Mouse (Mus musculus): Measurements from ENCODE around the gene Fbln2. TPM values are rescaled to one million over a fixed set of nuclear protein-coding genes. Genes with fewer than 3 reads are reported as not detected.

Gene Fbln2
- total and polyA plus RNA-seq, 3 experiments, result 55.8 to 117 (median 56.9) TPM

DNA sequence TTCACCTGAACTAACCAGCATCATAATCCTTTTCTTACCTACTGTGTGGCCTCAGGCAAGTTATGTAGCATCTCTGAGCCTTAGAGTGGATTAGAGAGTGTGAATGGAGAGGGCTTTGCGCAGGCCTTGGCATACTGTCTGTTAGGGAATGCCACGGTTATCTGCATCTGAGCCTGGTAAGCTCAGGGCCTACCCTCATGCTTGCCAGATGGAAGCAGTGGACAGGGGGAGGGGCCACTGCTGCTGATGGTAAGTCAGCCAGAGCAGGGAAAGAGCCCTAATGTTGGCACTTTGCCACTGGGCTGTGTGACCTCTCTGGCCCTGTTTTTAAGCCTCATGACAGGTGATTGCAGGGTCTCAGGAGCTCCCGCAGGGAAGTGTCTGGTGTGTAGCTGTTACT, 87.8 kb downstream of the Fbln2 start:
- H3K4me3 ChIP-seq, result no peak overlapping the region
- H3K79me2 ChIP-seq (replicated peaks; ENCODE audit: control insufficient read depth, insufficient read depth, low read length), result no peaks in the 10 kb centered on the region
- no peak overlapping the region for H3K9ac ChIP-seq (ENCODE audit: low read depth, low read length)
- no peak overlapping the region for H3K27ac ChIP-seq
- WGBS, result 47% methylated on average over 3 of the region's 3 CpGs
- TF ChIP-seq EP300 (IDR thresholded peaks at IDR 0.05; ENCODE audit: insufficient read depth, low read depth, low read length), result no peak
- no peak for TF ChIP-seq POLR2A (IDR thresholded peaks at IDR 0.05; ENCODE audit: insufficient read depth, low read depth, low read length)
- no peak for TF ChIP-seq CTCF (IDR thresholded peaks at IDR 0.05)
- no peaks in the 10 kb centered on the region for H3K27me3 ChIP-seq (ENCODE audit: control insufficient read depth, insufficient read depth, low read length)
- no peaks in the 10 kb centered on the region for H3K36me3 ChIP-seq (ENCODE audit: control insufficient read depth, insufficient read depth, low read length)
- no peak for DNase-seq
- intact Hi-C loops (cut with DNase I), result no loop called here
- no peaks in the 10 kb centered on the region for H3K4me1 ChIP-seq (ENCODE audit: control insufficient read depth, insufficient read depth, low read length)

DNA sequence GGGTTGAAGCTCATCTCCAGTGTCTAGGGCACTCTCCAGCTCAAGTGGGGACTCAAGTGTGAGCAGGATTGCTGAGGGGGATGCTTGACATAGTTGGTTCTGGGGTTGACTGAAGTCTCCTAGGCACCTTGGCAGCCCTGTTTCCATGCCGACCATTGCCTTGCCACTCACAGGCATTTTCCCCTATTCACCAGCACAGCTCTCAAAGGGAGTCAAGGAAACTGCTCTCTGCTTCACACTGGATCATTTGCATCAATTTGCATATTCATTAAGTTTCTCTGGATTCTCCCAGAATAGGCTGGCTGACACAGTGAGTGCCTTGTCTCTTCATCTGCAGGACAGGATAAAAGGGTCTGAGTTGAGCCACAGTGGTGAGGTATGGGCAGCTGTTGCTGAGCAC, 89.6 kb downstream of the Fbln2 start:
- no peak for DNase-seq
- intact Hi-C loops (cut with DNase I), result no loop called here
- H3K79me2 ChIP-seq (replicated peaks; ENCODE audit: control insufficient read depth, insufficient read depth, low read length), result no peaks in the 10 kb centered on the region
- no peaks in the 10 kb centered on the region for H3K36me3 ChIP-seq (ENCODE audit: control insufficient read depth, insufficient read depth, low read length)
- H3K27ac ChIP-seq, result no peak overlapping the region
- H3K4me1 ChIP-seq (ENCODE audit: control insufficient read depth, insufficient read depth, low read length), result no peaks in the 10 kb centered on the region
- H3K4me3 ChIP-seq, result no peak overlapping the region
- TF ChIP-seq CTCF (IDR thresholded peaks at IDR 0.05), result no peak
- TF ChIP-seq EP300 (IDR thresholded peaks at IDR 0.05; ENCODE audit: insufficient read depth, low read depth, low read length), result no peak
- 59% methylated on average over 1 of the region's 1 CpGs for WGBS
- H3K27me3 ChIP-seq (ENCODE audit: control insufficient read depth, insufficient read depth, low read length), result no peaks in the 10 kb centered on the region
- H3K9ac ChIP-seq (ENCODE audit: low read depth, low read length), result no peak overlapping the region

DNA sequence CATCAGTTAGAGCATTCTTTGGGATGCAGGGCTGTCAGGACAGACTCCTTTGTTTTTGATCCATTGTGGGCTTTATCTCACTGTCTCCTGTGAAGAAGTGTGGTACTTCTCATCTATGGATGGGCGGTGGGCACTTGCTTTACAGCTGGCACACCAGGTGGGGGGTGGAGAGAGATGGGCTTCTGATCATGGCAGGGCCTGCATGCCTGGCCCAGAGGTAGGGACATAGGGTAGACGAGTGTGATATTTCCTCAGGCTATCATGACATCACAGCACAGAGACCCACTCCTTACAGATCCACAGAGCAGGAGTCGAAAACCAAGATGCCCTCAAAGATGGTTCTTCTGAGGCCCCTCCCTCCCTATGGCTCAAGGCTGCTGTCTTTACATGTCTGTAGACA, 90.1 kb downstream of the Fbln2 start:
- Histone ChIP-seq H3K27ac (no peak overlapping the region), H3K79me2 (replicated peaks; ENCODE audit: control insufficient read depth, insufficient read depth, low read length) (no peaks in the 10 kb centered on the region), H3K36me3 (ENCODE audit: control insufficient read depth, insufficient read depth, low read length) (no peaks in the 10 kb centered on the region), H3K4me3 (no peak overlapping the region), H3K9ac (ENCODE audit: low read depth, low read length) (no peak overlapping the region), H3K27me3 (ENCODE audit: control insufficient read depth, insufficient read depth, low read length) (no peaks in the 10 kb centered on the region), H3K4me1 (ENCODE audit: control insufficient read depth, insufficient read depth, low read length) (no peaks in the 10 kb centered on the region)
- no peak for DNase-seq
- intact Hi-C loops (cut with DNase I), result no loop called here
- 87% methylated on average over 3 of the region's 3 CpGs for WGBS
- no peak for TF ChIP-seq EP300 (IDR thresholded peaks at IDR 0.05; ENCODE audit: insufficient read depth, low read depth, low read length)
- no peak for TF ChIP-seq POLR2A (IDR thresholded peaks at IDR 0.05; ENCODE audit: insufficient read depth, low read depth, low read length)
- no peak for TF ChIP-seq CTCF (IDR thresholded peaks at IDR 0.05)

DNA sequence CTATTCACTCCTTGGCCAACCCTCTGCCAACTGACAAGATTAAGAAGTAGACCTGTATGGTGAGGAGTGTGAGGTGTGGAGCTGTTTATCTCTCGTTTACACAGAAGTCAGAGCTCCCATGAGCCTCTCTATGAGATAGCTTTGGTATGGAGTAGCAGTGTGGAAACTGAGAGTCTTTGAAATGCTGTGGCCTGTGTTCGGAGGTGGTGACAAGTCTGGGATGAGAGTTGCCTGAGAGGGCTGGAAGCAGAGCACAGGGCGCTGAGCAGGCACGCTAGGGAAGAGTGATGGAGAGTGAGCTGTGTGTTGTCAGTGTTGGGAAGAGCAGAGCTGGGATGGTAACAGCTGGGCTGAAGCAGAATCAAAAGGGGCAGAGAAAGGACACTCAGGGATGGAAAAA, 91.9 kb downstream of the Fbln2 start:
- H3K9ac ChIP-seq (ENCODE audit: low read depth, low read length), result no peak overlapping the region
- no peaks in the 10 kb centered on the region for H3K27me3 ChIP-seq (ENCODE audit: control insufficient read depth, insufficient read depth, low read length)
- no peaks in the 10 kb centered on the region for H3K79me2 ChIP-seq (replicated peaks; ENCODE audit: control insufficient read depth, insufficient read depth, low read length)
- TF ChIP-seq CTCF (IDR thresholded peaks at IDR 0.05), result no peak
- no peak for TF ChIP-seq POLR2A (IDR thresholded peaks at IDR 0.05; ENCODE audit: insufficient read depth, low read depth, low read length)
- TF ChIP-seq EP300 (IDR thresholded peaks at IDR 0.05; ENCODE audit: insufficient read depth, low read depth, low read length), result no peak
- H3K4me1 ChIP-seq (ENCODE audit: control insufficient read depth, insufficient read depth, low read length), result no peaks in the 10 kb centered on the region
- 41% methylated on average over 4 of the region's 4 CpGs for WGBS
- no peak overlapping the region for H3K27ac ChIP-seq
- no peak for DNase-seq
- no peak overlapping the region for H3K4me3 ChIP-seq
- intact Hi-C loops (cut with DNase I), result no loop called here
- no peaks in the 10 kb centered on the region for H3K36me3 ChIP-seq (ENCODE audit: control insufficient read depth, insufficient read depth, low read length)

DNA sequence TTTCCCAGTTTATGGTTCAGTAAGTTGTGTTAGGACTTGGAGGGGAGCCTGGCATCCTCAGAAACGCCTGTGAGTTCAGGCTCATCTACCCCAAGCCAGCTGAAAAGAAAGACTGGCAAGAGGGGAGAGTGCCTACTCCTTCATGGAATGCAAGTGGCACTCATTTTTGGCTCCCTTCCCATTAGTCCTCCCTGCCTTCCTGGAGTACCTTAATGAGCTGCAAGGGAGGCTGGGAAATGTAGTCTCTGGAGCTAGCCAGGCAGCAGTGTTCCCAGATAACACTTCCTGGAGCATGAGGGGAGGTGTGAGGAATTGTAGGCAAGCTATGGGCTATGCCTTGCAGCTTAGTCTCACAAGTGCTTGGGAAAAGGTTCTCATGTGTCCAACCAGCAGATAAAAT, 95.7 kb downstream of the Fbln2 start:
- H3K4me3 ChIP-seq, result no peak overlapping the region
- no peaks in the 10 kb centered on the region for H3K79me2 ChIP-seq (replicated peaks; ENCODE audit: control insufficient read depth, insufficient read depth, low read length)
- H3K36me3 ChIP-seq (ENCODE audit: control insufficient read depth, insufficient read depth, low read length), result no peaks in the 10 kb centered on the region
- intact Hi-C loops (cut with DNase I), result no loop called here
- 40% methylated on average over 1 of the region's 1 CpGs for WGBS
- H3K9ac ChIP-seq (ENCODE audit: low read depth, low read length), result no peak overlapping the region
- no peak for TF ChIP-seq POLR2A (IDR thresholded peaks at IDR 0.05; ENCODE audit: insufficient read depth, low read depth, low read length)
- no peak for TF ChIP-seq CTCF (IDR thresholded peaks at IDR 0.05)
- TF ChIP-seq EP300 (IDR thresholded peaks at IDR 0.05; ENCODE audit: insufficient read depth, low read depth, low read length), result no peak
- H3K27ac ChIP-seq, result no peak overlapping the region
- no peaks in the 10 kb centered on the region for H3K27me3 ChIP-seq (ENCODE audit: control insufficient read depth, insufficient read depth, low read length)
- H3K4me1 ChIP-seq (ENCODE audit: control insufficient read depth, insufficient read depth, low read length), result no peaks in the 10 kb centered on the region
- DNase-seq, result peak in 1 of 2 experiments; percentile 2

DNA sequence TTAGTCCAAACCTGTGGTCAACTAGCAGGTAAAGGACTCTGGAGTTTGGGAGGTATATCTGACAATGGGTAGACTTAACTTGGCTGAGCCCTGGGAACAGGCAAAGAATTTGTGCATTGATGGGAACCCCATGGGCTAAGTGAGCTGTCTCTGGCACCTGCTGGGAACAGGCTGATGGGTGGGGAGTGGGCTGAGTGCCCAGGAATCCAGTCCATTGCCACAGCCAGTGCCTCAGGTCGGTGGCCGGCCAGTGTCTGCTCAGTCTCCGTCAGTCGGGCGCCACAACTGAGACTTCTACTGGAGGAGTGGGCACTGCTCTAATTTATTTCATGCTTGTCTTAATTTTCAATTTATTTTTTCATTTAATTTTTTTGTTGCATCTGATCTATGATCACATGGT, 98.9 kb downstream of the Fbln2 start:
- Histone ChIP-seq H3K79me2 (replicated peaks; ENCODE audit: control insufficient read depth, insufficient read depth, low read length) (no peaks in the 10 kb centered on the region), H3K36me3 (ENCODE audit: control insufficient read depth, insufficient read depth, low read length) (no peaks in the 10 kb centered on the region), H3K27ac (no peak overlapping the region), H3K4me3 (no peak overlapping the region), H3K9ac (ENCODE audit: low read depth, low read length) (no peak overlapping the region), H3K4me1 (ENCODE audit: control insufficient read depth, insufficient read depth, low read length) (no peaks in the 10 kb centered on the region), H3K27me3 (ENCODE audit: control insufficient read depth, insufficient read depth, low read length) (no peaks in the 10 kb centered on the region)
- peak in 1 of 2 experiments; percentile 10 for DNase-seq
- intact Hi-C loops (cut with DNase I), result no loop called here
- WGBS, result 81% methylated on average over 5 of the region's 5 CpGs
- TF ChIP-seq CTCF (IDR thresholded peaks at IDR 0.05) (no peak), POLR2A (IDR thresholded peaks at IDR 0.05; ENCODE audit: insufficient read depth, low read depth, low read length) (no peak), EP300 (IDR thresholded peaks at IDR 0.05; ENCODE audit: insufficient read depth, low read depth, low read length) (no peak)

All from heart, adult 2 months (tissue).